Comparison of ENCODE assay signal across 24 mouse cellular contexts in the genomic region with DNA sequence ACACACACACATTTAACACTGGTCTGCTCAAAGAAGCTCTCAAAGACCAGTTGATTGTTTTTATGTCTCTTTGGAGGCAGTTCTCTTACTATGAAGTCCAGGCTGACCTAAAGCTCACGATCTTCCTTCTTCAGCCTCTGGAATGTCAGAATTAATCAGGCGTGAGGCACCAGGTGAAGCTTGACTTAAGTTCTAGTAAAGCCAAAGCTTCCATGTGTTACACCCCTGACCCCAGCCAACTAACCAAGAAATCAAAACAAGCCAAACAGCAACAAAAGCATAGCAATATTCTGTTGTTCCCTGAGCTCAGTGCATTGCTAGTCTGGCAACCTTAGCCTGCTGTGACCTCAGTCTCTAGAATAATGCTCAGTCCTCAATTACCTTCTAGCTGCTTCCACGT.
"Had no signal": no experiment of that assay in that cellular context is flagged by ENCODE, and none has a peak within 500 bp of the region (broad histone marks: within the 10 kb centered on the region; RNA-seq: fewer than 3 reads in every experiment).

No protein-coding gene starts in this region.

- DNase-seq: gastrocnemius, postnatal 14 days; gastrocnemius, postnatal 36 days; heart, adult 11 months; heart, adult 2 months; heart, postnatal 14 days; heart, postnatal 36 days; kidney, adult 11 months; kidney, postnatal 25 days; layer of hippocampus, adult 9-11 months; layer of hippocampus, postnatal 36 days; liver; liver, embryonic 13.5 days; liver, postnatal 0 days had no signal

- H3K4me2 ChIP-seq: heart, embryonic 11.5 days; heart, embryonic 13.5 days; heart, embryonic 15.5 days; hindbrain, embryonic 13.5 days; hindbrain, embryonic 15.5 days; limb, embryonic 12.5 days; liver, embryonic 11.5 days; liver, embryonic 13.5 days; liver, embryonic 15.5 days had no signal

- H3K27me3 ChIP-seq: heart, embryonic 13.5 days; heart, embryonic 15.5 days; hindbrain, embryonic 13.5 days; hindbrain, embryonic 15.5 days; limb, embryonic 12.5 days; liver, embryonic 13.5 days; liver, embryonic 15.5 days had no signal

- H3K9me3 ChIP-seq: heart, embryonic 13.5 days; heart, embryonic 15.5 days; hindbrain, embryonic 13.5 days; hindbrain, embryonic 15.5 days; limb, embryonic 10.5 days; limb, embryonic 12.5 days; liver, embryonic 13.5 days; liver, embryonic 15.5 days had no signal

- ATAC-seq: hindbrain, postnatal 0 days; intestine, embryonic 16.5 days; liver, postnatal 0 days had no signal

- H3K4me1 ChIP-seq: heart, embryonic 15.5 days; hindbrain, embryonic 13.5 days; hindbrain, embryonic 15.5 days; limb, embryonic 10.5 days; limb, embryonic 12.5 days; liver, embryonic 13.5 days; liver, embryonic 15.5 days had no signal

- H3K4me3 ChIP-seq: heart, adult 2 months; heart, embryonic 13.5 days; heart, embryonic 15.5 days; hindbrain, embryonic 13.5 days; hindbrain, embryonic 15.5 days; limb, embryonic 10.5 days; limb, embryonic 12.5 days; liver, embryonic 13.5 days; liver, embryonic 15.5 days had no signal

- H3K9ac ChIP-seq: heart, embryonic 13.5 days; heart, embryonic 15.5 days; hindbrain, embryonic 13.5 days; hindbrain, embryonic 15.5 days; limb, embryonic 12.5 days; liver, embryonic 13.5 days; liver, embryonic 15.5 days; liver, postnatal 0 days had no signal

- H3K27ac ChIP-seq: heart, adult 2 months; heart, embryonic 13.5 days; heart, embryonic 15.5 days; hindbrain, embryonic 13.5 days; hindbrain, embryonic 15.5 days; hindbrain, postnatal 0 days; limb, embryonic 10.5 days; limb, embryonic 12.5 days; liver, embryonic 13.5 days; liver, embryonic 15.5 days had no signal

- H3K36me3 ChIP-seq: heart, embryonic 13.5 days; heart, embryonic 15.5 days; hindbrain, embryonic 13.5 days; hindbrain, embryonic 15.5 days; limb, embryonic 10.5 days; limb, embryonic 12.5 days; liver, embryonic 13.5 days; liver, embryonic 15.5 days had no signal
